Mouse (Mus musculus) c-Kit-positive CD71-positive TER-119-negative erythroid progenitor cells, embryonic 14.5 days (primary cell): ENCODE data around the gene Rab9b.

Experiments used
- DNase-seq: peaks from one replicate; pipeline ENCODE4 v3.0.0-alpha.2; 2013; ENCODE audit warnings: low read depth

Rab9b gene

GRCm38 (mm10) chrX:136868061-136869040 is at the start of gene Rab9b:
Gene Rab9b (minus strand): TSS chrX:136868755.
- DNase-seq: no peak

GRCm38 (mm10) chrX:136904369-136904768 is 35.8 kb upstream of the Rab9b start:
- no peak for DNase-seq

- DNase-seq: no peak
These were observed 27.2 kb upstream of the Rab9b start for GRCm38 (mm10) chrX:136895757-136896156.

GRCm38 (mm10) chrX:136850300-136850699 is 18.3 kb downstream of the Rab9b start:
- DNase-seq: no peak

- no peak for DNase-seq
These were observed 39.9 kb downstream of the Rab9b start for GRCm38 (mm10) chrX:136828610-136829009.

- no peak for DNase-seq
These were observed 43.5 kb downstream of the Rab9b start for GRCm38 (mm10) chrX:136825016-136825415.

- DNase-seq: no peak
These were observed 46.2 kb downstream of the Rab9b start, which contains the start of gene Plp1 for GRCm38 (mm10) chrX:136822371-136822770. Gene Plp1 (plus strand): TSS chrX:136822671.

GRCm38 (mm10) chrX:136820250-136820649 is 48.3 kb downstream of the Rab9b start:
- DNase-seq: peak; percentile 17

- no peak for DNase-seq
These were observed 48.8 kb downstream of the Rab9b start for GRCm38 (mm10) chrX:136819752-136820151.
